Mouse (Mus musculus): ENCODE results near the gene Gpr176. TPM values are rescaled to one million over a fixed set of nuclear protein-coding genes. Genes with fewer than 3 reads are reported as not detected.

Gene Gpr176
- polyA plus RNA-seq, 1 experiment from 2014 or later = 1.3 TPM

DNA sequence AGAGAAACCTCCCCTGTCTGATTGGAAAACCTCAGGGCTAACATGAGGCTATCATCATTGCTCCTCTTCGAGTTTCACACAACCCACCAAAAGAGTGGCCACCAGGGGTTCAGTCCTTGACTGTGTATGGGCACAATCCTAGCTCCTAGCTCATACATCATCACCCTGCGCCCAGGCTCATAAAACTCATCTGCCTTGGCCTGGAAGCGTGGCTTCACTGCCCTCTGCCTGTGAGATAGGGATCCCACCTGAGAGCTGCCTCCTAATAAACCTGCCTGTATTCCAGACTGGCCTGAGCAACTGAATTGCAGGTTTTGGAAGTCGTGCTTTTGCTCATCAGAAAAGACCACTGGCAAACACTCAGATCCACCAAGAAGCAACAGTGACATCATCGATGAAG is 10.2 kb upstream of the Gpr176 start:
- Histone ChIP-seq H3K4me3 (ENCODE audit: low read depth, low read length) (no peak overlapping the region), H3K9me3 (ENCODE audit: control insufficient read depth, low read length) (no peaks in the 10 kb centered on the region), H3K9ac (ENCODE audit: low read depth, low read length) (no peak overlapping the region), H3K4me1 (replicated peaks; ENCODE audit: control insufficient read depth, insufficient read depth, low read length) (no peaks in the 10 kb centered on the region), H3K27me3 (replicated peaks; ENCODE audit: control insufficient read depth, insufficient read depth, low read length) (no peaks in the 10 kb centered on the region), H3K4me2 (no peak overlapping the region), H3K36me3 (ENCODE audit: control insufficient read depth, insufficient read depth, low read length) (no peaks in the 10 kb centered on the region), H3K27ac (ENCODE audit: low read depth, low read length) (no peak overlapping the region)
- ATAC-seq (replicated peaks; ENCODE audit: low FRiP score) (no peak), DNase-seq (ENCODE audit: low spot score) (no peak)
- WGBS = 65% methylated on average over 5 of the region's 5 CpGs

DNA sequence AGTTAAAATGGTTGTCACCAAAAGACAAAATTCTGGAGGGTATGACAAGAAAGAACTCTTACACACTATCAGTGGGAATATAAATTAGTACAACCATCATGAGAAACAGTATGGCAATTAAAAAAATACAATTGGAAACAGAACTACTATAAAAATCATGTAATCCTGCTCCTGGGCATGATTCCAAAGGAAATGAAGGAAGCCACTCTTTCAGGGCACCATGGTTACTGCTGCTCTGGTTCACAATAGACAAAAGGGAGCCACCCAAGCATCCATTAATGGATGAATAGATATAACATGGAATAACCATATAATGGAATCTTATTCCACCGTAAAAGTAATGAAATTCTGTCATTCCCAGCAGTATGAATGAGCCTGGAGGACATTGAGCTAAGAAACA is 6.5 kb upstream of the Gpr176 start:
- H3K27ac ChIP-seq (ENCODE audit: low read depth, low read length) = no peak overlapping the region
- no peak overlapping the region for H3K4me2 ChIP-seq
- no peak for DNase-seq (ENCODE audit: low spot score)
- H3K27me3 ChIP-seq (replicated peaks; ENCODE audit: control insufficient read depth, insufficient read depth, low read length) = peaks cover 5% of the 10 kb centered on the region
- no peaks in the 10 kb centered on the region for H3K36me3 ChIP-seq (ENCODE audit: control insufficient read depth, insufficient read depth, low read length)
- no peak for ATAC-seq (replicated peaks; ENCODE audit: low FRiP score)
- WGBS = 47% methylated on average over 1 of the region's 1 CpGs
- H3K9me3 ChIP-seq (ENCODE audit: control insufficient read depth, low read length) = no peaks in the 10 kb centered on the region
- no peak overlapping the region for H3K4me3 ChIP-seq (ENCODE audit: low read depth, low read length)
- H3K4me1 ChIP-seq (replicated peaks; ENCODE audit: control insufficient read depth, insufficient read depth, low read length) = no peaks in the 10 kb centered on the region
- no peak overlapping the region for H3K9ac ChIP-seq (ENCODE audit: low read depth, low read length)

DNA sequence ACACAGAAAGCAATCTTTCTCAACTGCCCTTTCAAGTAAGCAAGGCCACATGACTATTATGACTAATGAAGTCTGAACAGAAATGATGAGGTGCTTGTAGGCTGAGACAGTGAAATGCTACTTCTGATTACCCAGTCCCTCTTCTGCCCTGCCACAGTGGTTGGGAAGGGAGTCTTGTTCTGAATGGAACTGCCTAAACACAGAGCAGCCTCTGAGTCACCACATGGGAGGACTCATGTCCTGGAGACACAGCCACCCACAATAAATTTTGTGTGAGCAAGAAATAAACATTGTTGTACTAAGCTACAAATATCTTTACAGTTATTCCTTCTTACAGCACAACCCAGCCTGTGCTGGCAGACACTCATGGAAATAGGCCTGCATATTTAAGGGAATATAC is 2.7 kb upstream of the Gpr176 start:
- H3K36me3 ChIP-seq (ENCODE audit: control insufficient read depth, insufficient read depth, low read length) = no peaks in the 10 kb centered on the region
- H3K4me2 ChIP-seq = no peak overlapping the region
- no peaks in the 10 kb centered on the region for H3K9me3 ChIP-seq (ENCODE audit: control insufficient read depth, low read length)
- H3K4me3 ChIP-seq (ENCODE audit: low read depth, low read length) = no peak overlapping the region
- ATAC-seq (replicated peaks; ENCODE audit: low FRiP score) (no peak), DNase-seq (ENCODE audit: low spot score) (no peak)
- no peak overlapping the region for H3K27ac ChIP-seq (ENCODE audit: low read depth, low read length)
- H3K27me3 ChIP-seq (replicated peaks; ENCODE audit: control insufficient read depth, insufficient read depth, low read length) = peaks cover 30% of the 10 kb centered on the region
- H3K4me1 ChIP-seq (replicated peaks; ENCODE audit: control insufficient read depth, insufficient read depth, low read length) = peaks cover 9% of the 10 kb centered on the region
- no peak overlapping the region for H3K9ac ChIP-seq (ENCODE audit: low read depth, low read length)

DNA sequence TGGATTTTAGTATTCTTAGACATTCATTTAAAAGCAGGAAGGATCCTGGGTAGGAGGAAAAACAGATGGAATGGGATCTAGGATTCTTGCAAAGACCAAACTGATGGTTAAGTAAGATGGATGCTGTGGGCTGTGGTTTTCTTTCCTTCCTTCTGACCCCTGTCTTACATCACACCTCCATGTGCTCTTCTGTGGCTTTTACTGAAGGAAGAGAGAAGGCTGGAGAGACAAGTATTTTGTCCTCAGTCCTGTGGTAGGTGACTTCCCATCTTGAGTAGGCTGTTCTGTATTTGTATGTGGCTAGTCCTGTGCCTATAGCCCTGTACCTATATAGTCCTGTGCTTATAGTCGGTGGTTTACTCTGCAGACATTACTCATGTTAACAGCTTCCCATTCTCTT is 2.3 kb upstream of the Gpr176 start:
- H3K36me3 ChIP-seq (ENCODE audit: control insufficient read depth, insufficient read depth, low read length) = no peaks in the 10 kb centered on the region
- H3K27me3 ChIP-seq (replicated peaks; ENCODE audit: control insufficient read depth, insufficient read depth, low read length) = peaks cover 33% of the 10 kb centered on the region
- H3K4me1 ChIP-seq (replicated peaks; ENCODE audit: control insufficient read depth, insufficient read depth, low read length) = peaks cover 9% of the 10 kb centered on the region
- DNase-seq (ENCODE audit: low spot score) = no peak
- WGBS = 45% methylated on average over 1 of the region's 1 CpGs
- no peak overlapping the region for H3K27ac ChIP-seq (ENCODE audit: low read depth, low read length)
- no peaks in the 10 kb centered on the region for H3K9me3 ChIP-seq (ENCODE audit: control insufficient read depth, low read length)
- no peak overlapping the region for H3K4me3 ChIP-seq (ENCODE audit: low read depth, low read length)
- ATAC-seq (replicated peaks; ENCODE audit: low FRiP score) = no peak
- no peak overlapping the region for H3K4me2 ChIP-seq
- no peak overlapping the region for H3K9ac ChIP-seq (ENCODE audit: low read depth, low read length)

DNA sequence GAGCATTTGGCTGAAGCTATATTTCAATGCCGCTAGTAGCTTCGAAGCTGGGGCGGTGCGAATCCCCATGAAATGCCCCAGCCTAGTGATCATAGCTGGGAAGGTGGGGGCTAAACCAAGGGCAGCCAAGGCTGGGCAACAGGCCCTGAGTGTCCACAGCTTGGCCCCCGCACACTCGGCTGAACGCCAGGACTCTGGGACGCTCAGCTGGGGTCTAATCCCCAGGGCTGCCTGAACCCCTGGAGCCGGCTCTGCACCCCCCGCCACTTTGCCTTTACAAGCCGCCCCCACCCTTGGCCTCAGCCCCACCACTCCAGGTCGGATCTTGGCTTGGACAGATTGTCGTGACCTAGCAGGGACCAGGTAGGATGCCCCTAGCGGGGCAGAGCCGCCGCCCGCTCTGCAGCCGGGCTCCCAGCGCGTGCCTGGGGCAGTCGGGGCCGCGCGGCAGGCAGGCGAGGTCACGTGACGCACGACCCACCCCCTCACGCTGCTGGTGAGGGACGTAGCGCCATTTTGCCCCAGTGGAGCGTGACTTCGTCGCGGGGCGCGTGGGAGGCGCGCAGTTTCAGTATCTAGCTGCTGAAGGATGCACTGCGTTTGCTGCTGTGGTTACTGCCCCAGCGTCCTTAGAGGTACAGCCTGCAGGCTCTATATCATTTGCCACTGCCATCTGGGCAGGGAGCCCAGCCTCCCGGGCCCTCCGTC is 507 bp upstream of the Gpr176 start:
- Histone ChIP-seq H3K9me3 (ENCODE audit: control insufficient read depth, low read length) (no peaks in the 10 kb centered on the region), H3K4me3 (ENCODE audit: low read depth, low read length) (peak overlapping the region; percentile 53), H3K9ac (ENCODE audit: low read depth, low read length) (peak overlapping the region; percentile 28), H3K27ac (ENCODE audit: low read depth, low read length) (no peak overlapping the region), H3K36me3 (ENCODE audit: control insufficient read depth, insufficient read depth, low read length) (no peaks in the 10 kb centered on the region), H3K4me1 (replicated peaks; ENCODE audit: control insufficient read depth, insufficient read depth, low read length) (peaks cover 9% of the 10 kb centered on the region), H3K4me2 (peak overlapping the region; percentile 92), H3K27me3 (replicated peaks; ENCODE audit: control insufficient read depth, insufficient read depth, low read length) (peaks cover 39% of the 10 kb centered on the region)
- peak; percentile 85 for ATAC-seq (replicated peaks; ENCODE audit: low FRiP score)
- peak; percentile 78 for DNase-seq (ENCODE audit: low spot score)
- 4% methylated on average over 41 of the region's 43 CpGs for WGBS

DNA sequence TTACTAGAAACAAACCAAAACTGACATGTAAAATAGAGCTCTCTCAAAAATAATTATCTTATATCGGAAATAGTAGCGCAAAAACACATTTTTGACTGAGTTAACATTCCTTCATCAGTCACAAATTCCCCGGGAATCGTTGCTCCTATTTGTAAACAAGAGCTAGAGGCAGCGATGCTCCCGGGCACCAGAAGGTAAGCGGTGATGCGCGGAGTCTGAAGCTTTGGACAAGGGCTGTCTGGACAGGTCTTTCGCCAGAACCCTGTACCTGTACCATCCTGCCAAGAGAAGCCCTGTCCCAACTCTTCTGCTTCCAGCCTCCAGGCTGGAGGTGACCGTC is 688 bp downstream of the Gpr176 start:
- no peak for ATAC-seq (replicated peaks; ENCODE audit: low FRiP score)
- Histone ChIP-seq H3K4me1 (replicated peaks; ENCODE audit: control insufficient read depth, insufficient read depth, low read length) (peaks cover 9% of the 10 kb centered on the region), H3K9me3 (ENCODE audit: control insufficient read depth, low read length) (no peaks in the 10 kb centered on the region), H3K27me3 (replicated peaks; ENCODE audit: control insufficient read depth, insufficient read depth, low read length) (peaks cover 39% of the 10 kb centered on the region), H3K36me3 (ENCODE audit: control insufficient read depth, insufficient read depth, low read length) (no peaks in the 10 kb centered on the region), H3K4me2 (peak overlapping the region; percentile 92), H3K4me3 (ENCODE audit: low read depth, low read length) (peak overlapping the region; percentile 53), H3K27ac (ENCODE audit: low read depth, low read length) (no peak overlapping the region), H3K9ac (ENCODE audit: low read depth, low read length) (no peak overlapping the region; the same call in 1 of the 2 replicates)
- 9% methylated on average over 11 of the region's 11 CpGs for WGBS
- DNase-seq (ENCODE audit: low spot score) = no peak

DNA sequence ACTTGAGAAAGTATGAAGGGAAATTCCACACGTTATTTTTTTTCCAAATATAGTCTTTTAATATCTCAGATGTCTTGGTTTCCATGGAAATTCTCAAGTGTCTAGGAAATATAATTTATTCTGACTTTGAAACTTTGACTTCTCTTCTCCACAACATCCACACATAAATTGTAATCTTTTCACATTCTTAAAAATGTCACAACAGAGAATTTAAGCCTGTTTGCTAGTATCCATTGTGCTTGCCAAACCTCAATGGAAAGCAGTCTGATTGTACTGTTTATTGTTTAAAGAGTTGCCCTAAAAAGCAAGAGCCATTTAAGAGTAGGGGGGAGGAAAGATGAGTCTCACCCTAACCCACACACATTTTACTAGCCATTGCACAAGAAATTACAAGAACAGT is 1.4 kb downstream of the Gpr176 start:
- H3K4me1 ChIP-seq (replicated peaks; ENCODE audit: control insufficient read depth, insufficient read depth, low read length) = peaks cover 9% of the 10 kb centered on the region
- no peak overlapping the region for H3K9ac ChIP-seq (ENCODE audit: low read depth, low read length)
- no peak overlapping the region for H3K4me3 ChIP-seq (ENCODE audit: low read depth, low read length)
- DNase-seq (ENCODE audit: low spot score) = no peak
- H3K4me2 ChIP-seq = no peak overlapping the region
- no peaks in the 10 kb centered on the region for H3K9me3 ChIP-seq (ENCODE audit: control insufficient read depth, low read length)
- ATAC-seq (replicated peaks; ENCODE audit: low FRiP score) = no peak
- no peak overlapping the region for H3K27ac ChIP-seq (ENCODE audit: low read depth, low read length)
- no peaks in the 10 kb centered on the region for H3K36me3 ChIP-seq (ENCODE audit: control insufficient read depth, insufficient read depth, low read length)
- 56% methylated on average over 1 of the region's 1 CpGs for WGBS
- peaks cover 39% of the 10 kb centered on the region for H3K27me3 ChIP-seq (replicated peaks; ENCODE audit: control insufficient read depth, insufficient read depth, low read length)

DNA sequence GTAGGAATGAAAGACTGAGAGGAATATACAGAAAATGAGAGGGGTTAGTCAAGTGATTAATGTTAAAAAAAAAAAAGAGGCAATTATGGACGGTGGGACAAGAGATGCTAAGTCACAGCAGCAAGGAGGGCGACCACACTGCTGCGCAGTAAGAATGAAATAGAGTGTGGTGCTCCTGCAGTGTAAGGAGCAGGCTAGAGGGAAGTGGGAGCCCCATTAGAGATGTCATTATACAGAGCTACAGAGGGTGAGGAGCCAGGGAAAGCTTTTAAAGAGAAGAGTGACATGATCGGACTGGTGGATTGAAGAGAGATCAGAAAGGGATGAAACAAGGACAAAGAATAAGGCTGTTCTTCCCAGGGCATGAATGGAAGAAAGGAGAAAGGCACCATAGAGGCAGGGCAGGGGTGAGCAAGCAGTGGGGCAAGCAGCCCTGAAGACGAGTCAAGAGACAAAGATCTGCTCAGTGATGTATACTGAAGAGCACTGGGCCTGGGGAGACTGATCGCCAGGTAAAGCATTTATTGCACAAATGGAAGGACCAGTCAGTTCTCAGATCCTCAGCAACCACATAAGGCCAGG is 18.0 kb downstream of the Gpr176 start:
- WGBS = 80% methylated on average over 6 of the region's 6 CpGs
- Histone ChIP-seq H3K27ac (ENCODE audit: low read depth, low read length) (no peak overlapping the region), H3K9me3 (ENCODE audit: control insufficient read depth, low read length) (no peaks in the 10 kb centered on the region), H3K27me3 (replicated peaks; ENCODE audit: control insufficient read depth, insufficient read depth, low read length) (no peaks in the 10 kb centered on the region), H3K4me2 (no peak overlapping the region), H3K4me1 (replicated peaks; ENCODE audit: control insufficient read depth, insufficient read depth, low read length) (no peaks in the 10 kb centered on the region), H3K9ac (ENCODE audit: low read depth, low read length) (no peak overlapping the region), H3K4me3 (ENCODE audit: low read depth, low read length) (no peak overlapping the region), H3K36me3 (ENCODE audit: control insufficient read depth, insufficient read depth, low read length) (no peaks in the 10 kb centered on the region)
- no peak for ATAC-seq (replicated peaks; ENCODE audit: low FRiP score)
- DNase-seq (ENCODE audit: low spot score) = no peak

DNA sequence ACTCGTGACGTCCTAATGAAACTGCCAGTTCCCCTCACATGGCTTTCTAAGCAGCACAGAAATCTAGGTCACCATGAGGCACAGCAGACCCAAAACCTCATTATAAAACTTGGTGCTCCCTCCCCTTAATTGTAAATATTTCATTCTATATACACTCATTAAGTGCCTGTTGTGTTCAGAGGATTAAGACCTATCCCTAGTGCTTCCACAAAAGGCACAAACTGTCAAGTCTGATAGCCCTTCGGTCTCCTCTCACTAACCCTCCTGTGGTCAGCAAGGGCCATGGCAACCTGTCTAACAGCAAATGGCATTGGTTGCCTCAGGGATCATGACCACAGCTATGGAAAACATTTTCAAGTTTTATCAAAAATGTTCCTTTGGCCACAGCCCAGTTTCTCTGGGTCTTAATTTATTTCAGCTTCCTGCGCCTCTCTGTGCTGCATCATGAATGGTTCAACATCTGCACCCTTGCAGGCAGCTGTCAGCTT is 19.3 kb downstream of the Gpr176 start:
- Histone ChIP-seq H3K27ac (ENCODE audit: low read depth, low read length) (no peak overlapping the region), H3K9ac (ENCODE audit: low read depth, low read length) (no peak overlapping the region)
- 72% methylated on average over 4 of the region's 4 CpGs for WGBS

More for the DNA sequence above, 19.3 kb downstream of the Gpr176 start:
- Histone ChIP-seq H3K4me3 (ENCODE audit: low read depth, low read length) (no peak overlapping the region), H3K4me1 (replicated peaks; ENCODE audit: control insufficient read depth, insufficient read depth, low read length) (no peaks in the 10 kb centered on the region), H3K4me2 (no peak overlapping the region), H3K9me3 (ENCODE audit: control insufficient read depth, low read length) (no peaks in the 10 kb centered on the region), H3K27me3 (replicated peaks; ENCODE audit: control insufficient read depth, insufficient read depth, low read length) (no peaks in the 10 kb centered on the region), H3K36me3 (ENCODE audit: control insufficient read depth, insufficient read depth, low read length) (no peaks in the 10 kb centered on the region)
- DNase-seq (ENCODE audit: low spot score) (no peak), ATAC-seq (replicated peaks; ENCODE audit: low FRiP score) (no peak)
